Mouse (Mus musculus): ENCODE data around the gene Pbx3. TPM values are rescaled to one million over a fixed set of nuclear protein-coding genes. Genes with fewer than 3 reads are reported as not detected.
A peak's percentile ranks its signal among the peaks of the same experiment; 100 is the strongest.

Pbx3 gene
- total and polyA plus RNA-seq, 2 experiments from 2014 or later, result 62.3 to 105 TPM

DNA sequence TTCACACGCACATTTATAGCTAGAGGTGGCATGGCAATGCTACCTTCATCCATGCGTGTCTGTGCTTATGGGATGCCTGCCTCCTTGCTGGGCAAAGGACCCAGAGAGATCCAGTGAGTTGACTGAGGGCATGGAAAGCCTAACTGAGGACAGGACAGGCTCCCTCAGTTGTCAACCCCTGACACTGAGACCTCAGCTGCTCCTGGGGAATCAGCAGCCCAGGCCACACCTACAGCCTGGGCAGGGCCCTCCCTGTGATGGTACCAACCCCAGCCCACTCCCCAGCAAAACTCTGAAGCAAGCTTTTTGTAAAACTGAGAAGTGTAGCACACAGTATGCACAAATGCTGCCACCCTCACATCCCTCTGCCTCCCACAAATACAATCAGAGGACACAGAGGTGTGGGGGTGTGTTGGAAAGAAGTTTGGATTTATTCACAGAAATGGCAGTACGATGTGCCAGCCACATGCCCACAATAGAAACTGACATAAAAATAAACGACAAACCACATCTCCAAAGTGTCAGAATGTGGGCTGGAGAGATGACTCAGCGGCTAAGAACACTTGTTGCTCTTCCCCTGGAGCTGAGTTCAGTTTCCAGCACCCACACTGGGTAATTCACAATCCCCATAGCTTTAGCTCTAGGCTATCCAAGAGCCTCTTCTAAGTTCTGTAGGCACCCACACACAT is 233.3 kb downstream of the Pbx3 start:
- Histone ChIP-seq H3K36me3 (ENCODE audit: insufficient read depth, low read length) (no peaks in the 10 kb centered on the region), H3K9me3 (ENCODE audit: low read length) (no peaks in the 10 kb centered on the region), H3K9ac (replicated peaks; ENCODE audit: low read length, poor library complexity, severe bottlenecking) (no peak overlapping the region), H3K4me3 (ENCODE audit: low read depth, low read length) (no peak overlapping the region), H3K4me2 (ENCODE audit: low read depth, low read length, poor library complexity, severe bottlenecking) (no peak overlapping the region), H3K27me3 (ENCODE audit: insufficient read depth, low read length) (no peaks in the 10 kb centered on the region), H3K27ac (ENCODE audit: low read depth, low read length) (no peak overlapping the region), H3K4me1 (ENCODE audit: insufficient read depth, low read length) (no peaks in the 10 kb centered on the region)
- TF ChIP-seq CTCF (IDR thresholded peaks at IDR 0.05), result no peak
- 91% methylated on average over 5 of the region's 5 CpGs for WGBS
- ATAC-seq (ENCODE audit: low FRiP score) (no peak), DNase-seq (ENCODE audit: low spot score) (no peak)

DNA sequence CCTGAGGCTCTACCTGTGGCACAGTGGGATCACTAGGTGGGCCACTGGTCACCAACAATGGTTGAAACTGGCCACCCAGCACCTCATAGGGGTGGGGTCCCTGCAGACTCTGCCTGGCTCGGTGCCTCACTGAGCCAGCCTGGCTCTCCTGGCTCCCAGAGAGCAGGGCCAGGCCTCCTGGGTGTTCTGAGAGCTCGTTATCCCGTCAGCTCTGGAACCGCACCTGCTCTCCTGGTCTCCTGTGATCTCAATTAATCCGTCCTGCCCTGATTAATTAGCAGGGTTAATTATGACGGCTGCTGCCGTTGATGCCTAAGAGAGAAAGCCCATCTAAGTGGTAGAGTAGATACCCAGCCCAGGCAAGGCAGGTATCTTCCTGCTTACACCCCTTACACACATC is 237.6 kb downstream of the Pbx3 start:
- Histone ChIP-seq H3K4me1 (ENCODE audit: insufficient read depth, low read length) (no peaks in the 10 kb centered on the region), H3K27ac (ENCODE audit: low read depth, low read length) (no peak overlapping the region), H3K9ac (replicated peaks; ENCODE audit: low read length, poor library complexity, severe bottlenecking) (no peak overlapping the region), H3K4me2 (ENCODE audit: low read depth, low read length, poor library complexity, severe bottlenecking) (no peak overlapping the region), H3K27me3 (ENCODE audit: insufficient read depth, low read length) (no peaks in the 10 kb centered on the region), H3K36me3 (ENCODE audit: insufficient read depth, low read length) (no peaks in the 10 kb centered on the region), H3K4me3 (ENCODE audit: low read depth, low read length) (no peak overlapping the region), H3K9me3 (ENCODE audit: low read length) (no peaks in the 10 kb centered on the region)
- DNase-seq (ENCODE audit: low spot score) (no peak), ATAC-seq (ENCODE audit: low FRiP score) (no peak)
- no peak for TF ChIP-seq CTCF (IDR thresholded peaks at IDR 0.05)
- WGBS, result 61% methylated on average over 7 of the region's 7 CpGs

DNA sequence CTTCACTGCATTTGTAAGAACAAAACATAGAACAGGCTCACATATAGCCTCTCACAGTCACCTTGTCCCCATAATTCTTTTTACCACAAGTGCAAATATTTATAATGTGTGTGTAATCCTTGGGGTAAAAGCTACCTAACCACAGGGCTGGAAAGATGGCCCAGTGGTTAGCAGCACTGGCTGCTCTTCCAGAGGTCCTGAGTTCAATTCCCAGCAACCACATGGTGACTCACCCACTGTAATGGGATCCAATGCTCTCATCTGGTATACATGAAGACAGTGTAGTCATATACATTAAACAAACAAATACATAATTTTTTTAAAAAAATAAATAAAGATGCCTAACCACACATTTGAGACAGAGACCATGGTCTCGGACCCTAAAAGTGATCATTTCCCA is 240.2 kb downstream of the Pbx3 start:
- no peaks in the 10 kb centered on the region for H3K36me3 ChIP-seq (ENCODE audit: insufficient read depth, low read length)
- no peak for ATAC-seq (ENCODE audit: low FRiP score)
- no peaks in the 10 kb centered on the region for H3K27me3 ChIP-seq (ENCODE audit: insufficient read depth, low read length)
- H3K4me3 ChIP-seq (ENCODE audit: low read depth, low read length), result no peak overlapping the region
- 97% methylated on average over 1 of the region's 1 CpGs for WGBS
- H3K4me1 ChIP-seq (ENCODE audit: insufficient read depth, low read length), result no peaks in the 10 kb centered on the region
- no peak for DNase-seq (ENCODE audit: low spot score)
- no peak for TF ChIP-seq CTCF (IDR thresholded peaks at IDR 0.05)
- H3K27ac ChIP-seq (ENCODE audit: low read depth, low read length), result no peak overlapping the region
- H3K9me3 ChIP-seq (ENCODE audit: low read length), result no peaks in the 10 kb centered on the region
- H3K4me2 ChIP-seq (ENCODE audit: low read depth, low read length, poor library complexity, severe bottlenecking), result no peak overlapping the region
- no peak overlapping the region for H3K9ac ChIP-seq (replicated peaks; ENCODE audit: low read length, poor library complexity, severe bottlenecking)

DNA sequence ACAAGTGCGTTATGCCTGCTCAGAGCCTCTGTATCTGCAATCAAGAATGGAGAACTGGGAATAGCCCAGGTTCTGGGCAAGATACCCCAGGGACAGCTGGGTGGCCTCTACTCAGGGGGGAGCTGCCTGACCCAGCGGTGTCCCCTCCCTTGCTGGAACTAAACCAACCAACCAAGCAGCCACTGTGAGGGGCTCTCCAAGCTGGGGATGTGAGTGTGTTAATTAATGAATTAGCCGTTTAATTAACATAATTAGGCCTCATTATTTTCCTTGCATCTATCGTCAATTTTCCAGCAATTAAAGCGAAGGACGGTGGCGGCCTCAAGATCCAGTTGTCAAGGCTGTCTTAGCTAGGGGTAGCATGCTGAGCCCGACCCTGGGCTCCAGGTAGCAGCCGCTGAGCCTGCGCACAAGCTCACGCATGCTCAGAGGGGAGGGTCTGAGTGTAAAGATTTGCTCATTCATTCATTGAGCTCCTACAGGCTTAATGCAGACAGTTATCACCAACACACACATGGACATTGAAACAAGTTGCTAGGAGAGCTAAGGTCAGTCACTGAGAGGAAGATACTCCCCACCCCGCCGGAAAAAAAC is 243.2 kb downstream of the Pbx3 start:
- H3K27me3 ChIP-seq (ENCODE audit: insufficient read depth, low read length), result no peaks in the 10 kb centered on the region
- no peak; the same call in 1 of the 2 replicates for ATAC-seq (ENCODE audit: low FRiP score)
- no peak for TF ChIP-seq CTCF (IDR thresholded peaks at IDR 0.05)
- H3K27ac ChIP-seq (ENCODE audit: low read depth, low read length), result no peak overlapping the region
- H3K4me3 ChIP-seq (ENCODE audit: low read depth, low read length), result no peak overlapping the region
- H3K36me3 ChIP-seq (ENCODE audit: insufficient read depth, low read length), result no peaks in the 10 kb centered on the region
- no peak overlapping the region for H3K9ac ChIP-seq (replicated peaks; ENCODE audit: low read length, poor library complexity, severe bottlenecking)
- no peaks in the 10 kb centered on the region for H3K9me3 ChIP-seq (ENCODE audit: low read length)
- DNase-seq (ENCODE audit: low spot score), result peak; percentile 50
- 47% methylated on average over 13 of the region's 13 CpGs for WGBS
- H3K4me1 ChIP-seq (ENCODE audit: insufficient read depth, low read length), result no peaks in the 10 kb centered on the region
- no peak overlapping the region for H3K4me2 ChIP-seq (ENCODE audit: low read depth, low read length, poor library complexity, severe bottlenecking)

DNA sequence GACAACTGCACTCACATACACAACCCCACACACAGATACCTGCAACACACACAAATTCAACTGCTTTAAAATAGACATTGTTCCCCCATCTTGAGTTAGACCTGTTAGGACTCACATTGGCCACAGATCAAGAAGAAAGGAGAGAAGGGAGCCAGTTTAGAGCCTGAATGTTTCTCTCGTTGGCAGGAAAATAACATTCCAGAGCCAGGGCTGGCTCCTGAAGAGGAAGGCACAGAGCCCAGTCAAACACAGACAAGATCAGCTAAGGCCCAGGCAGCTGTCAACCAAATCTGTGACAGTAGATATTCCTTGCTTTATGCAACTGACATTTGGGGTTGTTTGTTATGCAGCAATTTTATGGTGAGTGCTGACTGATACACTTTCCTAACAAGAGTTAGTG is 245.1 kb downstream of the Pbx3 start:
- DNase-seq (ENCODE audit: low spot score), result no peak
- no peaks in the 10 kb centered on the region for H3K36me3 ChIP-seq (ENCODE audit: insufficient read depth, low read length)
- no peak for ATAC-seq (ENCODE audit: low FRiP score)

DNA sequence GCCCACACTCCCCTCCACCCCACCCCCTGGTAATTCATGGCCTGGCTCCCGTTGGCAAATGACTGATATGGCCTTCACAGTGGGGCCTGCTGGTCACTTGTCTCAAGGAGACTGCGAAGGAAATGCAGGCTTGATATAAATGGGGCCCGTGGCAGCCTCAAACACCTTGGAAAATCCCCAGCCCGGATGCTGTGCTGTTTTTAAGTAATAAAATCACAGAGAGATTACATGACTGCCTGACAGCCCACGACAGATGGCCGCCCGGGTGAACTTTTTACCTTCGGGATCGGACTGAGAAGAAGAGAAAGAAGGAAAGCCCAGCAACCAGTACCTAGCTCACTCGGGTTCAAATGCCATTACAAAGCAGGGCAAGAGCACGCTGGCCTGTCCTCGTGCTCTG is 249.0 kb downstream of the Pbx3 start:
- no peak overlapping the region for H3K27ac ChIP-seq (ENCODE audit: low read depth, low read length)
- TF ChIP-seq CTCF (IDR thresholded peaks at IDR 0.05), result no peak

More for the DNA sequence above, 245.1 kb downstream of the Pbx3 start:
- no peak overlapping the region for H3K27ac ChIP-seq (ENCODE audit: low read depth, low read length)
- no peaks in the 10 kb centered on the region for H3K9me3 ChIP-seq (ENCODE audit: low read length)
- no peaks in the 10 kb centered on the region for H3K27me3 ChIP-seq (ENCODE audit: insufficient read depth, low read length)
- no peak for TF ChIP-seq CTCF (IDR thresholded peaks at IDR 0.05)
- WGBS, result 84% methylated on average over 1 of the region's 1 CpGs
- no peak overlapping the region for H3K4me3 ChIP-seq (ENCODE audit: low read depth, low read length)
- H3K4me2 ChIP-seq (ENCODE audit: low read depth, low read length, poor library complexity, severe bottlenecking), result no peak overlapping the region
- H3K9ac ChIP-seq (replicated peaks; ENCODE audit: low read length, poor library complexity, severe bottlenecking), result no peak overlapping the region
- no peaks in the 10 kb centered on the region for H3K4me1 ChIP-seq (ENCODE audit: insufficient read depth, low read length)

More for the DNA sequence above, 249.0 kb downstream of the Pbx3 start:
- Histone ChIP-seq H3K9me3 (ENCODE audit: low read length) (no peaks in the 10 kb centered on the region), H3K4me2 (ENCODE audit: low read depth, low read length, poor library complexity, severe bottlenecking) (no peak overlapping the region), H3K36me3 (ENCODE audit: insufficient read depth, low read length) (no peaks in the 10 kb centered on the region), H3K4me1 (ENCODE audit: insufficient read depth, low read length) (no peaks in the 10 kb centered on the region), H3K4me3 (ENCODE audit: low read depth, low read length) (no peak overlapping the region), H3K27me3 (ENCODE audit: insufficient read depth, low read length) (no peaks in the 10 kb centered on the region), H3K9ac (replicated peaks; ENCODE audit: low read length, poor library complexity, severe bottlenecking) (no peak overlapping the region)
- ATAC-seq (ENCODE audit: low FRiP score) (no peak), DNase-seq (ENCODE audit: low spot score) (no peak)
- 78% methylated on average over 12 of the region's 12 CpGs for WGBS

Other genes starting within 250 kb of the Pbx3 start
- 101 and 121 TPM in 2 replicates for gene Mapkap1, start 33.6 kb upstream of the Pbx3 start, total RNA-seq (2014; rRNA removed)
- 73.5 and 83.0 TPM in 2 replicates for gene Mapkap1, start 33.6 kb upstream of the Pbx3 start, polyA plus RNA-seq (2015; fragmentation: Nextera tagmentation; extraction: Ambion mirVana)